Mouse (Mus musculus): ENCODE measurements around the gene Tmem136.

- TF ChIP-seq CTCF (IDR thresholded peaks at IDR 0.05): no peak
- TF ChIP-seq POLR2A (IDR thresholded peaks at IDR 0.05; ENCODE audit: insufficient read depth, low read depth, low read length): no peak
- no peak for TF ChIP-seq EP300 (IDR thresholded peaks at IDR 0.05; ENCODE audit: insufficient read depth, low read depth, low read length)
Measured at GRCm38 (mm10) chr9:43067896-43068295, 48.5 kb downstream of the Tmem136 start.

Data from heart, adult 2 months (tissue).